Mouse (Mus musculus) gastrocnemius, postnatal 36 days (tissue): Measurements from ENCODE around the gene Vezf1. TPM values are rescaled to one million over a fixed set of nuclear protein-coding genes. Genes with fewer than 3 reads are reported as not detected.
A peak's percentile ranks its signal among the peaks of the same experiment; 100 is the strongest.

ENCODE experiments used
- DNase-seq, 2 experiments: peaks; one replicate each; pipeline ENCODE4 v3.0.0; 2022
- intact Hi-C: fragments of 180-260 bp; cut with DNase I; formaldehyde crosslinking; loops from one replicate; pipeline ENCODE4 v1.15.1; 2025
- total RNA-seq, 2 experiments: library from RNA; stranded (reverse); gene quantifications; 2 replicates each; pipeline ENCODE4 v1.2.3; 2021

Gene Vezf1
- total RNA-seq, 2 experiments from 2014 or later: 50.0 to 71.2 TPM

DNA sequence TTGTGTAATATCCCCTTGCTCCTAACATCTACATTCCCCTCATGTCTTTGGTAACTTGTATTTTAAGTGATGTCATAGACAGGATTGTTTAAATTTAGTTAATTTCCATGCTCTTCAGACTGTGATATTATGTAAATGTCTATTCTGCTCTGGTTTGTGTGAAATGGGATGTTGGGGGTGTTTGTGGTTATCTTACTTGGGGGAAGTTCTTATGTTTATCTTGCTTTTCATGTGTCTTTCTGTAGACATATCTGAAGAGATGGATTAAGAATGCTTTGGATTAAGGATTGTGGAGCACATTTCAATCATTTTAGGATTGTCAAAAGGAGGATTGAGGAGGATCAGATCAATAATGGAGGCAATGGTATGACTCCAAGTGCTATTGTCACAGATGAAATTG, 18.3 kb upstream of the Vezf1 start:
- no peak for DNase-seq
- intact Hi-C loops: loop anchor here (10.0 kb wide), 1 partner anchor 775 kb away; no protein-coding TSS in a partner anchor

DNA sequence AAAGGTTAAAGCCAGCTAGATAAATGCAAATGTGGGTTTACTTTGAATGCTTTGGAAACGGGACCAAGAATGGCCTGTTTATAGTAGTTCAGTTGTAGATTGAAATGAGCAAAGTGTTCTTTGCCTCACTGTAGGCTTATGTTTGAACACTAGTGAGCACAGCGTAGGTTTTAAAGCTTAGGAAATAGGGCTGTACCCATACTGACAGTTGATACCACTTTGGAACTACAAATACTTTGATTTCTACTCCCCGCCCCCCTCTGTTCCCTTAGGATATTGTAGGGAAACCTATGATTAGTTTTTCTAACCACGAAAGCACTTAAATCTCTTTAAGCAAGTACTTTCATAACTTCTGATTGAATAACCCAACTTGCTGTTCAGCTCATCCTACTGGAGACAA, 15.4 kb upstream of the Vezf1 start:
- intact Hi-C loops: loop anchor here (10.0 kb wide), 1 partner anchor 772 kb away; no protein-coding TSS in a partner anchor
- no peak for DNase-seq

DNA sequence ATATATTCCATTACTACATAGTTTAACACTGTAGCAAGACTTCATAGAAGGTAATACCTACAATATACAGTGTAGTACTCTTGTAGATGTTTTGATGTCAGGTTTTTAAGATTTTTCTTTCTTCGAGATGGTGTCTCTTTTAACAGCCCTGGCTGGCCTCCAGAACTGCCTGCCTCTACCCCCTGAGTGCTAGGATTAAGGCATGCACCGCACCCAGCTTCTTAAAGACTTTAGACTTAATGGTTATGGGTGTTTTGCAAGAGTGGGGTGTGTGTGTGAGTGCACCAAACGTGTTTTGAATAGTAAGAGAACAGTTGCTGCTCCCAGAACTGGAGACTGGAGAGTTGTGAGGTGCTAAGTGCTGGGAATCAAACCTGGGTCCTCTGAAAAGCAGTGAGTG, 14.3 kb upstream of the Vezf1 start:
- intact Hi-C loops: loop anchor here (10.0 kb wide), 1 partner anchor 771 kb away; no protein-coding TSS in a partner anchor

DNA sequence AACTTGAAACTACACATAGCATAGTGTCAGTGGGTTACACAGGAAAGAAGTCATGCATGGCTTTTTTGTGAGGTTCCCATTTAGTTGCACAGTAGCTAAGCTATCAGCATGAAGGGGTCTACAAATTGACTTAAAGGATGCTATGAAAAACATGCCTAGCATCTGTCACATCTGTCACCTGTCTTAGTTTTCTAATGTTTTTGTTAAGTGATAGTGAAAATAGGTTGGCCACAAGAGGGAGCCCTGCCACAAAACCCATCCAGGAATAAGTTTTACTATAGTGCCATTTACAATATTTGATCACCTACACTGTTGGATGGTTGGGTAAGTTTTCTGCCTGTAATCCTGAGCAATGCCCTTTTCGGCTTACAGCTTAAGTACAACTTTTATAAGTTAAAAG, 13.5 kb upstream of the Vezf1 start:
- no peak for DNase-seq

More for the DNA sequence above, 14.3 kb upstream of the Vezf1 start:
- DNase-seq: no peak

DNA sequence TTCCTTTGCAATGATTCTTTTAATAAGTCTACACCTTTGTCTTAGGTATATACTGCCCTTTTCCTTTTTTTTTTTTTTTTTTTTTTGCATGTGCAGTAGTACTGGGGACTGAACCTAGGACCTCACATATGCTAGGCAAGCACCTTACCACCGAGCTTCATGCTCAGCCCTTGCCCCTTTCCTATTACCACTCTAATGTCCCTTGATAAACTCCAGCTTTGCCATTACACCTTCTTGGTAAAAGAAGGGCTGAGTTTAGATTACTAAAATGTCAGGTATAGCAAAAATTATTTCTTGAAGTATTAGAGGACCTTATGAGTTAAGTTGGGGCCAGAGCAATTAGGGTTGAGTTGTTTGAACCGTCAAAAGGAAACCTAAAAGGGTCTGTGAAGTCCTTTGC, 12.3 kb upstream of the Vezf1 start:
- no peak for DNase-seq
- intact Hi-C loops: loop anchor here (10.0 kb wide), 1 partner anchor 769 kb away; no protein-coding TSS in a partner anchor

More for the DNA sequence above, 13.5 kb upstream of the Vezf1 start:
- intact Hi-C loops: loop anchor here (10.0 kb wide), 1 partner anchor 770 kb away; no protein-coding TSS in a partner anchor

DNA sequence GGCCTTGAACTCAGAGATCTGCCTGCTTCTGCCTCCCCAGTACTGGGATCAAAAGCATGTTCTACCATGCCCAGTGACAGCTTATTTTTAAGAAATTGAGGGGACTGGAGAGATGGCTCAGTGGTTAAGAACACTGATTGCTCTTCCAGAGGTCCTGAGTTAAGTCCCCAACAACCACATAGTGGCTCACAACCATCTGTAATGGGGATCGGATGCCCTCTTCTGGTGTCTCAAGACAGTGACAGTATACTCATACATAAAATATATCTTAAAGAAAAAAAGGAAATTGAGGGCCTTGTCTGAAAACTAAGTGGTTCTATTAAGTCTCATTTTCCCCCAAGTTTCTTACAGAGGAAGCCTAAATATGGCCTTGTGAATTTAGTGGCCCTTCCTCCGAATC, 10.3 kb upstream of the Vezf1 start:
- no peak for DNase-seq
- intact Hi-C loops: loop anchor here (2.0 to 10.0 kb wide), 3 partner anchors 131 to 767 kb away; no protein-coding TSS in a partner anchor

DNA sequence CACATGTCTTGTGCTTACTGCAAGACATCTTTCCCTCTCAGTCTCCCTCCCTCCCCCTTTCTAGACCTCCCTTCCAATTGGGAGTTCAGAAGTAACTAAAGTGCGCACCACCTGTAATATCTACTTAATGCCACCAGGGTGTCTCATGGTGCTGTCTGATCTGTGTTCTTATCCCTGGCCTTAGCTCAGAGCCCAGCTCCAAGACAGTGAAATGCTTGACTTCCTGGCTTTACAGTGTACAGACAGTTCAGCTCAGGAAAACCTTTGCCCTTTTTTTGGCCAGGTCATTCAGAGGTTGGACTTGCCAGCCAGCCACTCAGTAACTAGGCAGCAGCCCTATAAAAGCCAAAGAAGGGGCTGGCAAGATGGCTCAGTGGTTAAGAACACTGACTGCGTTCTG, 8.9 kb upstream of the Vezf1 start:
- intact Hi-C loops: loop anchor here (2.0 to 10.0 kb wide), 3 partner anchors 130 to 766 kb away; no protein-coding TSS in a partner anchor
- peak in 1 of 2 experiments; percentile 20 for DNase-seq

DNA sequence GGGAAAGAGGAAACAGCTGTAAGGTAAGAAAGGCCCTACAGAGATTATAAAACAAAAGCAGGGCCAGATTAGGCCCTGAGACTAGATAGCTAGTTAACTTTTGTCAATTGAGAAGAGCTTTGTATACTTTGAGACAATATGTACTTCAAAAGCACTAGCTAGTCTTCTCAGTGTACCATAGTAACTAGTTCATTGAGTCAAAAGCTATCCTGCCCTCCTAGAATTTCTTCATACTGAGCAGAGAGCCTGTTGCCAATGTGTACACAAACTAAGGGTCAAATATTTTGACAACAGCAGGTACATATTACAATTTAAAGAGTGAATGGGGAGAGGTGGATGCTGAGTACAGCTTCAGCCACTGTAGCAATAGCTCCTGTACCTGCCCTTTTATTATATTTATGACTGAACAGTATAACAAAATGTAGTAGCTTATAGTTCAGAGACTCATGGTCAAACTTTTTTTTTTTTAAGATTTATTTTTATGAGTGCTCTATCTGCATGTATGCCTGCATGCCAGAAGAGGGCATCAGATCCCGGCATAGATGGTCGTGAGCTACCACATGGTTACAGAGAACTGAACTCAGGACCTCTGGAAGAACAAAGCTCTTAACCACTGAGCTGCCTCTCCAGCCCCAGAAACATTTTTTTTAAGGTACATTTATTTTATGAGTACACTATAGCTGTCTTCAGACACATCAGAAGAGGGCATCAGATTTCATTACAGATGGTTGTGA, 6.0 kb upstream of the Vezf1 start:
- intact Hi-C loops: no loop called here
- no peak for DNase-seq

DNA sequence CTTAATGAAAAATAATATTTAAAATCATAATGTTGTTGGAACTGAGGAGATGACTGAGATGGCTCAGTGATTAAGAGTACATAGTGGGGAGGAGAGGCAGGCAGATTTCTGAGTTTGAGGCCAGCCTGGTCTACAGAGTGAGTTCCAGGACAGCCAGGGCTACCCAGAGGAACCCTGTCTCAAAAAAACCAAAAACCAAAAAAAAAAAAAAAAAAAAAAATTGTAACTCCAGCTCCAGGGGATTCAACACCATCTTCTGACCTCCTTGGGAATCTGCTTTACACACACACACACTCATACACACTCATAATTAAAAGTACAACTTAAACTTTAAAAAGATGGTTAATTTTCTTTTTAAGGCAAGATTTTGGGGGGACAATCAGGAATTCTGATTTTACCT, 2.3 kb upstream of the Vezf1 start:
- no peak for DNase-seq
- intact Hi-C loops: no loop called here

DNA sequence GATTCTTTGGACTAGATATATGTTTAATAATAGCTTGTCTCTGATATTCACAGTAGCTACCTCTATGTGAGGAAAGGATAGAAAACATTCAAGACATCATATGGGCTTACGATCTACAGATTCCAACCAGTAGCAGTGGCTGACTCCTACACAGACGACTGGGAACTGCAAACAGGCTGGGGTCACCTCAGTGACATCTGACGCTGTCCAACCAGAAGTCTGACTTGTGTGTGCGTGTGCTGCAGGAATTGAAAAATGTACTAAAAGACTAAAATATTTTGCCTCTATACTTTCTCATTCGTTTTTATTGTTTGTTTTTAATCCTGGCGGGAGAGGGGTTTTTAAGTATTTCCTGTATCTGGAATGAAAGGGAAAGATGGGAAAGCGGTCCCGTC, 891 bp upstream of the Vezf1 start:
- intact Hi-C loops: no loop called here
- no peak for DNase-seq

DNA sequence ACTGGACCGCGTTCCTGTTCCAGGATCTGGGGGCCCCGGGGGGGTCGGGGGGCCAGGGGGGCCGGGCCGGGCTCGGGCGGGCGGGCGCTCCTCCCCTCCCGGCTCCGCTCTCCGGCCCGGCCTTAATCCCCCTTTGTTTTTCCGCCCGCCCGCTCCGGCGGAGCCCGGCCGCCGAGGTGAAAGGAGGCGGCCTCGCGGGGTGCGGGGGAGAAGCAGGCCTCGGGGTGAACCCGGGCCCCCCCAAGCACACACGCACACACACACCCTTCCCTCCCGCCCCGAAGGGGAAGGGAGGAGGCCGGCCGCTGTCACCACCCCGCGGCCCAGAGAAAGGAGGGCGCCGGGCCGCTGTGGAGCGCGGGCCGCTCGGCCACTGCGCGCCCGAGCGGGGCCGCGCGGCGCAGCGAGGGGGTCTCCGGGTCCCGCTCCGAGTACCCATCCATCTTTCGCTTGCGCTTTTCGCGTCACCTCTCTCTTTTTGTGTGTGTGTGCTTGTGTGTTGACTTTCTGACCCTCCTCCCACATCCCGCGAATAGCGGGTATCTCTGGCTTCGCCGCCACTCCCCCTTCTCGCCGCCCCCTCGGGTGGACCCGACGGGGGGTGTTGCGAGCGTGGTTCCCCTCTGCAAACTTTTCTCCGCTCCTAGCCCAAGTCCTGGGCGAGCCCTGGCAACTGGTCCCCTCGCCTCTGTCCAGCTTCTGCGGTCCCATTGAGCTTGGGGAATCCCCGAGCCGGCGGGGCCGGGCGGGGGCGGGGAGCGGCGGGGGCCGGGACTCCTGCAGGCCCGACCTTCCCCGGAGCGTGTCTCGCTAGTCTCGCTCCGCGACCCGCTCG, 549 bp downstream of the Vezf1 start:
- DNase-seq: peak; percentile 73 to 75
- intact Hi-C loops: loop anchor here (2.0 kb wide), 1 partner anchor 88 kb away; no protein-coding TSS in a partner anchor

DNA sequence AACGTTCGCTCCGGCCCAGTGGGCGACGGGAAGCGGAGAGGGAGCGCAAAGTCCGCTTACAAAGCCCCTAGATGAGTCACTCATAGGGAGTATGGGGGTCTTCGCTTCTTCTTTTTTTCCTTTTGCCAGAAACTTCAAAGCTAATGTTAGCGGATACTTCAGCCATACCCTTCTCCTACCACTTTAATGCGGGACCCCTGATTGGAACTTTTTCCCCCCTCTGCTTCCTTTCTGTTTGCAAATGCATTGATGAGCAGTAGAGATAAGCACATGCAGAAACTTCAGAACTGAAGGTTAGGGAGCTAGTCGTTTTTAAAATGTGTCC, 1.1 kb downstream of the Vezf1 start:
- DNase-seq: no peak
- intact Hi-C loops: loop anchor here (2.0 kb wide), 1 partner anchor 88 kb away; no protein-coding TSS in a partner anchor

DNA sequence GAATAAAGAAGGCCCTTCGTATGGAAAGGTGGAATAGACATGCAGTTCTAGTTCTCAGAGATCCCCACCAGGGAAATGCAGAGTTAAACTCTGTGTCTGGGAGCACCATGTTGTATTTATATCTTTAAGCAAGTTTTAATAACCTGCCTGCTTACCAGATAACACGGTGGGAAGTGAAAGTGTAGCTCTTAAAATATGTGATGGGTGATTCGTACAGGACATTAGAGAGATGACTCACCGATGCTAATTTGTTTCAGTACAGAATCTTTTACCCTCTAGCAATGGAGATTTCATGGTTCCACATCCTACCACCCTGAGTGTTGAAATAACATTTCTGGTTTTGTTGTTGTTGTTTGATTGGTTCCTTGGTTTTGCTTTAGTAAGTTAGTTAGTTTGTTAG, 2.3 kb downstream of the Vezf1 start:
- intact Hi-C loops: loop anchor here (5.0 kb wide), 1 partner anchor 37 kb away; no protein-coding TSS in a partner anchor
- DNase-seq: no peak

DNA sequence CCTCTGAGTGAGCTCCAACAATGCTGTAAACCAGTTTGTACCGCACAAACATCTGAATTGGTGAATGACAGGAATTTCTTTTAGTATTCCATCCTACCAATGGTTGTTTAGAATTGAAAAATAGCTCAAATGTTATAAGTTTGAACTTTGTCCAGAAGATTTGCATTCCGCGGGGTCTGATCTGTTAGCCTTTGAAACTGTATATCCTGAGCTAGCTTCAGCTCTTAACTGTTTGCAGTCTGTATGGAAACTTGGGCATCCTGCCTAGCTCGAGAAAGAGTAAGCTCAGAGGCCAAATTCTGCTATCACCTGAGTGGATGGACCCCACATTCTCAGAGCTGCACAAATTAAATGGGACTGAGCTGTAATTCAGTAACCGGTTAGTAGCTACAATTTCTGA, 3.0 kb downstream of the Vezf1 start:
- no peak for DNase-seq

DNA sequence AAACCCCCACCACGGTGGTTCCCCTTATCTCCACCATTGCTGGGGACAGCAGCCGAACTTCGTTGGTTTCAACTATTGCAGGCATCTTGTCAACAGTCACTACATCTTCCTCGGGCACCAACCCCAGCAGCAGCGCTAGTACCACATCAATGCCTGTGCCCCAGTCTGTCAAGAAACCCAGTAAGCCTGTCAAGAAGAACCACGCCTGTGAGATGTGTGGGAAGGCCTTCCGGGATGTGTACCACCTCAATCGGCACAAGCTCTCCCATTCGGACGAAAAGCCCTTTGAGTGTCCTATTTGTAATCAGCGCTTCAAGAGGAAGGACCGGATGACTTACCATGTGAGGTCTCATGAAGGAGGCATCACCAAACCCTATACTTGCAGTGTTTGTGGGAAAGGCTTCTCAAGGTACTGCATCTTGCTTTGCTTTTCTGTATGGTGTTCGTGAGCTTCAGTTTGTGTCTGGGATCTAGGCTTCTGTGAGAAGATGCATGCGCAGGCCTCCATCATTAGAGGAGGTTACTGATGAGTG, 5.3 kb downstream of the Vezf1 start:
- no peak for DNase-seq
- intact Hi-C loops: loop anchor here (5.0 kb wide), 1 partner anchor 34 kb away; no protein-coding TSS in a partner anchor

More for the DNA sequence above, 3.0 kb downstream of the Vezf1 start:
- intact Hi-C loops: loop anchor here (5.0 kb wide), 1 partner anchor 36 kb away; no protein-coding TSS in a partner anchor

DNA sequence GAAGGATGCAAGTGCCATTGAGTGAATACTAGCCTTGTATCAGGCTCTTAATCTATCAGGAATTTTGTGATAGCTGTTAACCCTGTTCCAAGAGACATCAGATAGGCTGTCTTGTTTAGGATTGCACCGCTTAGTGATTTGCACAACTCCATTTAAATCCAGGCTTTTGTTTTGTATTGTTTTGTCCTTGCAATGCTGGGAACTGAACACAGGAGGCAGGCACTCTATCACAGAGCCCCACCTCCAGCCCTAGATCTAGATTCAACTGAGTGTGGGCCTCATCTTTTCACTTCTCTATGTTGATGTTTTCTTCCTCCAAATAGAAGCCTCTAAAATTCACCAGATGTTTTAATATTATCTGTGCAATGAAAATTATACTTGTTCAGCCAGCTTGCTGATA, 7.6 kb downstream of the Vezf1 start:
- DNase-seq: no peak
- intact Hi-C loops: no loop called here

DNA sequence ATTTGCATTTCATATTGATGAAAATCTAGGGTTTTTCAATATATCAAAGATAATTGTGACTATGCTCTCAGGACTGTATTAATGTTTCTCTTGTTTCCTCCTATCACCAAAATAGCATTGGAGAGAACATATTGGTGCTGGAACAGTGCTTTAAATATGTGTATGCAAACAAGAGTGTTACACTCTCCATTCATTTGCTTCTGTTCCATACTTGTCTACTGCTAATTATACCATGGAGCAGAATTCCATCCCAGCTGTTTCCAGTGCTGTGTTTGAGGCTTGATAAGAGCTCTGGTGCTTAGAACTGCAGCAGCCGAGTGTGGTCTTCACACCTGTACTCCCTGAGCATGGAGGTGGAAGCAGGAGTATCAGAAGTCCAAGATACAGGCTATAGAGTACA, 8.3 kb downstream of the Vezf1 start:
- intact Hi-C loops: no loop called here

DNA sequence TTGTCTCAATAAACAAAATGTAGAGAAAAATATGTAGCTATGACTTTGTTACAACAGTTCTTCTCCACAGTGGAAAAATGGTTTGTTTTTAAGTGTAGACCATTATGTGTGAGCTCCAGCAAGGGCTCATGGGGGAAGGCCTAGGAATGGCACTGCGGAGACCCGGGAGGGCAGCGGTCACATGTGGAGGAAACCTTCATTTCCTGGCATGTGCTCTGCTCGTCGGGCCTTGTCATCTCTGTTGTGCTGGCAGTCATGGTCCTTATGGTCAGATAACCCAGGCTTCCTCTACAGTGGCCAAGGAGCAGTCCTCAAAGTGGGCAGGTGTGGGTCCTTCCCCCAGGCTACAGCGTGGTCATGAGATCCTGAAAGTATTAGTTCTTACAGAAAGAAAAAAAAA, 15.6 kb downstream of the Vezf1 start:
- no peak for DNase-seq
- intact Hi-C loops: no loop called here

More for the DNA sequence above, 8.3 kb downstream of the Vezf1 start:
- DNase-seq: no peak

DNA sequence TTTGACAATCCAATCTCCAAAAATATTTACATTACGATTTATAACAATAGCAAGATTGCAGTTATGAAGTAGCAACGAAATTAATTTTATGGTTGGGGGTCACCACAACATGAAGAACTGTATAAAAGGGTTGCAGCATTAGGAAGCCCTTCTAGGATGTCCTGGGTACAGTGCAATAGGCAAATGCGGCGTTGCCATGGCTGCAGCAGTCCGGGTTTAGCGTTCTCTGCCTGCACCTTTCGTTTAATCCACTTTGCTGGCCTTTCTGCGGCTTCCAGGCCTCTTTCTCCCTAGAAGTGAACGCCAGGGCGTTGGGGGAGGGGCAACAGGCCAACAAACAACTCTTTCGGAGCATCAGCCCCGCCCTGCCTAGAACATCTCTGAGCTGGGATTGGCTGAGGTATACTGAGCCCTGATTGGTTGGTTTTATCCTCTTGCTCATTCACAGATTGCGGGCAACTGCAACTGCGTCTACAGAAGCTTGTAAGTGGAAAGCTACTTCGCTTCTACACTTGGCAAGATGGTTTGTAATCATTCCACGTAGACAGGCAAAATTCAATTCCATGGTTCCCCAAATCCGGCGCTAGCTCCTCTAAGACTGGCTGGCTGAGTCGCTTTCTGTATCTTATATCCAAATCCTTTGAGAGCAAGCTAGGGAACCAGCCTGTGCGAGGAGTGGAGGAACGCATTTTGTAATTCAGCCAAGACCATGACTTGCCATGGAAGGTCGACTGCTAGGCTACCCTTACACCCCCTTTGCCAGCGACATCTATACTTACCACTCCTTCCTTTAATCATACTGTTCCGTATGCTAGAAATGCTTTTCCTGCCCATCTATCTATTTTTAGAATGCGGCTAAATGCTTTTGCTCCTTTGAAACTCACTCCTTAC, 18.9 kb downstream of the Vezf1 start:
- intact Hi-C loops: no loop called here
- DNase-seq: peak; percentile 83 to 93

DNA sequence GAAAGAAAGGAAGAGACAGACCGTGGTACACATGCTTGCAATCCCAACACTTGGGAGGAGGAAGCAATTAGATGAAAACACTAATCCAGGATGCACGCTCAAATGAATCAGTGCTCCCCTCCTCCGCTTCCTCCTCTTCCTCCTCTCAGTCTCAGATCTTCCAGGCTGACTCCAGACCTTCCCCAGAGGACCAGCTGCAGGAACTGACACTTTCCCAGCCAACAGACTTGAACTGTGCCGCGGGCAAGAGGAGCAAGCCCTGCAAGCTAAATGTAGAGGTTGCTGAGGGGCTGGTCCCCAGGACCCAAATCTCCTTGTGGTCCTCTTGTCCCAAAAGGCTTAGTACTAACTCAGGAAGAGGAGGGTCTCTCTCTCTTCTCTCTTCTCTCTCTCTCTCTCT, 21.1 kb downstream of the Vezf1 start:
- intact Hi-C loops: no loop called here

More for the DNA sequence above, 21.1 kb downstream of the Vezf1 start:
- DNase-seq: no peak
